Mouse (Mus musculus): Measurements from ENCODE around the gene Gm14419. TPM values are rescaled to one million over a fixed set of nuclear protein-coding genes. Genes with fewer than 3 reads are reported as not detected.
"Not testable (repeated sequence)": the region's sequence is repeated elsewhere in the genome, so short reads cannot be mapped to it uniquely, and the experiment has no call there.

Gm14419 gene
- polyA plus RNA-seq (2012; rRNA removed) = 2.0 and 6.3 TPM in 2 replicates

DNA sequence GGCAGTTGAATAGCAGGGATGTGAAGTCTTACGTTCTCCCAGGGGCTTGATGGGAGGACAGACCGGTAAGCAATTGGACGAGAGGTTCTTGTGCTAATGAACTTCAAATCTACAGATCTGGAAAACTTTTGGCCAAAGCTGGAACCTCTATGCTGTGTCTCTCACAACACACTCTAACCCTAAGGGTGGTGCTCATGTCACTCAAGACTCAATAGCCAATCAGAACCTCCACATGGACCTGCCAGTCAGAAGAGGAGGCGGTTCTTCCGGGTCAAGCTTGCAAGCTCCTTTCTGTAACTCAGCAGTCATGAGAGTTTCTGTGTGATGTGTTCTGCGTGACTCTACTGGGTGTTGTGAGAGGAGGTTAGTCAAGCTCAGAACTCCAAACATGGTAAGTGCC, at the start of gene Gm14419:
Gene Gm14419, plus strand, starts transcription at position 301 of the 400 bp plus-strand sequence.
- not testable (repeated sequence) for H3K4me3 ChIP-seq (ENCODE audit: insufficient read depth, low read depth, low read length); DNase-seq; H3K36me3 ChIP-seq (ENCODE audit: control insufficient read depth, insufficient read depth, low read length); H3K27ac ChIP-seq (ENCODE audit: insufficient read depth, low read depth, low read length); H3K27me3 ChIP-seq (replicated peaks; ENCODE audit: control insufficient read depth, insufficient read depth, low read length); H3K4me1 ChIP-seq (ENCODE audit: control insufficient read depth, insufficient read depth, low read length)
- no CpG with 5 or more reads among the region's 6 CpGs for WGBS

Other genes with a start within 250 kb of the Gm14419 start
- gene Gm14295, start 202.3 kb upstream of the Gm14419 start, polyA plus RNA-seq (2012; rRNA removed) = 2.5 and 3.5 TPM in 2 replicates
- not detected in 2 replicates for gene Gm14408, start 169.8 kb upstream of the Gm14419 start, polyA plus RNA-seq (2012; rRNA removed)
- gene Gm14296, start 73.1 kb upstream of the Gm14419 start, polyA plus RNA-seq (2012; rRNA removed) = 2.1 and 2.6 TPM in 2 replicates
- not detected in 2 replicates for gene Gm14401, start 73.4 kb downstream of the Gm14419 start, polyA plus RNA-seq (2012; rRNA removed)
- gene Gm14410, start 205.5 kb downstream of the Gm14419 start, polyA plus RNA-seq (2012; rRNA removed) = 5.4 and 8.6 TPM in 2 replicates

Data from kidney, adult 2 months (tissue).